Mouse (Mus musculus) bone marrow, adult 2 months (tissue): ENCODE data around the gene Rps6ka4.

ENCODE experiments used
- CTCF ChIP-seq: fragments of 200-500 bp; IDR thresholded peaks from 2 replicates; pipeline ENCODE4 v1.5.1; 2011; ENCODE audit warnings: low read length, control low read depth; ENCODE audit not compliant: control insufficient read depth, insufficient read depth
- POLR2A ChIP-seq: fragments of 200-500 bp; IDR thresholded peaks from 2 replicates; pipeline ENCODE4 v1.6.1; 2011; ENCODE audit warnings: low read depth, mild to moderate bottlenecking, control low read depth, low read length, borderline replicate concordance; ENCODE audit not compliant: control insufficient read depth

GRCm38 (mm10) chr19:6826601-6827000 is 13.8 kb downstream of the Rps6ka4 start:
- TF ChIP-seq CTCF = no peak
- TF ChIP-seq POLR2A = no peak
